Mouse (Mus musculus) liver, embryonic 12.5 days (tissue): ENCODE measurements at regions not wholly inside any gene's neighbourhood (a gene's known extent, or its start where the extent isn't known, plus 50 kb on each side); places are given as distances from the start of the nearest gene placed in this dataset.

Experiments used
- ATAC-seq: fragments of 200-750 bp; cut with Nextera tagmentation; 2 replicates; pipeline ENCODE4 v1.8.0; 2017; ENCODE audit warnings: moderate number of reproducible peaks, mild to moderate bottlenecking, moderate library complexity
- H3K27ac ChIP-seq: fragments of 300-500 bp; sonication (generic); 2 replicates; pipeline ENCODE4 v1.5.1; 2016; ENCODE audit warnings: mild to moderate bottlenecking
- H3K27me3 ChIP-seq: fragments of 300-500 bp; sonication (generic); replicated peaks from 2 replicates; pipeline ENCODE4 v1.6.1; 2016; ENCODE audit warnings: mild to moderate bottlenecking, moderate library complexity
- H3K36me3 ChIP-seq: fragments of 300-500 bp; sonication (generic); 2 replicates; pipeline ENCODE4 v1.6.1; 2016; ENCODE audit warnings: mild to moderate bottlenecking, moderate library complexity
- H3K4me1 ChIP-seq: fragments of 300-500 bp; sonication (generic); 2 replicates; pipeline ENCODE4 v1.6.1; 2016
- H3K4me2 ChIP-seq: fragments of 300-500 bp; sonication (generic); 2 replicates; pipeline ENCODE4 v1.6.1; 2016; ENCODE audit warnings: mild to moderate bottlenecking, moderate library complexity
- H3K4me3 ChIP-seq: fragments of 300-500 bp; sonication (generic); 2 replicates; pipeline ENCODE4 v1.5.1; 2016; ENCODE audit warnings: mild to moderate bottlenecking, moderate library complexity
- H3K9ac ChIP-seq: fragments of 300-500 bp; sonication (generic); 2 replicates; pipeline ENCODE4 v1.6.1; 2016; ENCODE audit warnings: mild to moderate bottlenecking, moderate library complexity
- H3K9me3 ChIP-seq: fragments of 300-500 bp; sonication (generic); replicated peaks from 2 replicates; pipeline ENCODE4 v1.6.1; 2016; ENCODE audit warnings: mild to moderate bottlenecking, moderate library complexity
- WGBS: fragments of 180-500 bp; shearing (Covaris S2); methylation state at CpG from one replicate; pipeline ENCODE4 v1.1.7; 2016; ENCODE audit not compliant: insufficient replicate concordance; 5-methylcytosine and 5-hydroxymethylcytosine counted together

DNA sequence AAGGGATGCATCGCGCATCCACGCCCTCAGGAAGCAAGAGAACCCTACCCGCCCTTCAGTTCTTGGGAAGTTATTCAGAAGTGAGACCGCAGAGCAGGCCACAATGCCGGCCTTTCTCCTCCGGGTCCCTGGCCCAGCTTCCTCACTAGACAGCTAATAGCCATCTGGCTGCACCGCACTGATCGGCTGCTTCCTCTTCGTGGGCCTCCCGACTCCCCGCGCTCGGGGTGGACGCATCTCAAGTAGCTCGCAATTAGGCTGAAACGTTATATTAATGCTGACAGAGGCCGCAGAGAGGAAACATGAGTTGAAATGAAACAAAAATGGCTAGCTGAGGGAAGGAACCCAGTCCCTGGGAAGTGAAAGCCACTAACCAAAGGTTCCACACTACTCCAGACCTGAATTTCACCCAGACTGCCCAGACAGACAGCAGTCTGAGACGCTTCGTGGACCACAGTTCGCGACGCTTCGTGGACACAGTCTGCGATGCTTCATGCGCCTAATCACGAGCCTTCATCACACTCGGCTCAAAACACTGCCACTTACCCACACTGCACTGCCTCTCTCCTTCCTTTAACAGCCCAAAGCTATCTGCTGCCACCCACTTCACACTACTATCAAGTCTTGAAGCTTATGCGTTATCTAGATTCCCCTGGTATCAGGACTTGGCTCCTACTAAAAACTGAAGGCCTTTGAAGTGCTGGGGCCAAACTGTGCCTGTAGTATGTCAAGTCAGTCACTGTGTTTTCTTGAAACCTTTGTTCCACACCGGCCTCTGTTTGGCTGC is 170.0 kb upstream of the Rpl34 start:
- H3K4me3 ChIP-seq = no peak overlapping the region
- ATAC-seq = no peak
- peak overlapping the region; percentile 23; the same call in 1 of the 2 replicates for H3K4me2 ChIP-seq
- H3K4me1 ChIP-seq = no peaks in the 10 kb centered on the region
- no peak overlapping the region for H3K9ac ChIP-seq
- no peak overlapping the region for H3K27ac ChIP-seq
- no peaks in the 10 kb centered on the region for H3K27me3 ChIP-seq
- H3K9me3 ChIP-seq = no peaks in the 10 kb centered on the region
- 41% methylated on average over 30 of the region's 30 CpGs for WGBS
- no peaks in the 10 kb centered on the region for H3K36me3 ChIP-seq

DNA sequence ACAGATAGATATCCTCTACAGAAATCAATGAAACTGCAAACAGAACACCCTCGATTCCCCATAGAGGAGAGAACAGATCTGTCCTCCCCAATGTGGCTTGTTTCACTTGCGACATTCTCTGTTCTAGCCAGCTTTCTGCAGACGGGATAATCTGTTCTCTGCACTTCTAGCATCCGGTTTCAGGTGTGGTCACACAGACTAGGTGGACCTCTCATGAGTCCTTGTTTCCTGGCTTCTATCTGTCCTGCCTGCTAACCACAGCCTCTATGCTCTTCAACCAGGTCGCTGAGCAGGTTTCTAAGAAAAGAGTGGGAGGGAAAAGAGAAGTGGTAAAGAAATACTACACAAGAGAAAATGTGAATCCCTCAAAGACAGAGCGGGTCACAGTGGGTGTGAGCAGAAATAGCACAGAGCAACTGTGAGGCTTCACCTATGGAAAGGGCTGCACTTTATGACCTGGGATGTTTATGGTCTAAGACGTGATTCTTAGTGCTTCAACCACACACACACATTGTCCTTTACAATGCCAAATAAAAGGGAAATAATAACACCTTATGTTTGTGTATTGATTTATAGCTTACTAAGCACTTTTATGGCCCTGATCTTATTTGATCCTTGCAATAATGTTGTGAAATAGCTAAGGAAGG is 164.1 kb upstream of the Rpl34 start:
- no peak overlapping the region for H3K9ac ChIP-seq
- no peak for ATAC-seq
- no peak overlapping the region for H3K4me2 ChIP-seq
- H3K9me3 ChIP-seq = no peaks in the 10 kb centered on the region
- no peaks in the 10 kb centered on the region for H3K27me3 ChIP-seq
- H3K36me3 ChIP-seq = no peaks in the 10 kb centered on the region
- no peak overlapping the region for H3K4me3 ChIP-seq
- H3K27ac ChIP-seq = no peak overlapping the region
- WGBS = 50% methylated on average over 7 of the region's 7 CpGs
- H3K4me1 ChIP-seq = no peaks in the 10 kb centered on the region

DNA sequence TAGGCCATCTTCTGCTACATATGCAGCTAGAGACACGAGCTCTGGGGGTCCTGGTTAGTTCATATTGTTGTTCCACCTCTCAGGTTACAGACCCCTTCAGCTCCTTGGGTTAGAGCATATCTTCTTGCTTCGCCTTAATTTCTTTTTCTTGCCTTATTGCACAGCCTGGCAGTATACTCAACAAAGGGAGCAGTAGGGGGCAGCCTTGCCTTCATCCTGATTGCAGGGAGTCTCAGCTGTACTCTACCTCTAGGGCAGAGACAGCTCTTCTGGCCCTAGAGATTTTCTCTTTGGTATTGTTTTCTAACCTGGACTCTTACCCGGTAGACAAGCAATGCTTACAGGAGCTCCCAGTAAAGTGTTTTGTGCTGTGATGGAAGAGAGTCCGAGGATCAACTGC is 161.1 kb upstream of the Rpl34 start:
- Histone ChIP-seq H3K36me3 (no peaks in the 10 kb centered on the region), H3K9ac (no peak overlapping the region), H3K9me3 (no peaks in the 10 kb centered on the region), H3K4me2 (no peak overlapping the region), H3K27me3 (no peaks in the 10 kb centered on the region), H3K4me1 (no peaks in the 10 kb centered on the region), H3K4me3 (no peak overlapping the region), H3K27ac (no peak overlapping the region)
- WGBS = 57% methylated on average over 4 of the region's 4 CpGs
- ATAC-seq = no peak

DNA sequence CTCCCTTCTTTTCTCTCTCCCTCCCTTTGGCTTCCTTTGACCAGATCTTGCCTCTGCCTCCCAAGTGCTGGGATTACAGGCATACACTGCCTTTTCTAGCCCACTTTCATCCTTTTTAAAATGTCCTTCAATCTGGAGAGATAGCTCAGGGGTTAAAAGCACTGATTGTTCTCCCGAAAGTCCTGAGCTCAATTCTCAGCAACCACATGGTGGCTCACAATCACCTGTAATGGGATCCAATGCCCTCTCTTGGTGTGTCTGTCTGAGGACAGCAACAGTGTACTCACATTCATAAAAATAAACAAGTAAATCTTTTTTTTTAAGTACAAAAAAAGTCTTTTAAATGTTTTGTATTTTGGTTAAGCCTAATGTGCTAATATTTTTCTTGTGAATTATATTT is 158.4 kb upstream of the Rpl34 start:
- ATAC-seq = no peak
- 81% methylated on average over 1 of the region's 1 CpGs for WGBS
- no peaks in the 10 kb centered on the region for H3K27me3 ChIP-seq
- H3K4me2 ChIP-seq = no peak overlapping the region
- no peaks in the 10 kb centered on the region for H3K9me3 ChIP-seq
- H3K4me1 ChIP-seq = no peaks in the 10 kb centered on the region
- H3K27ac ChIP-seq = no peak overlapping the region
- H3K36me3 ChIP-seq = no peaks in the 10 kb centered on the region
- no peak overlapping the region for H3K4me3 ChIP-seq
- no peak overlapping the region for H3K9ac ChIP-seq

DNA sequence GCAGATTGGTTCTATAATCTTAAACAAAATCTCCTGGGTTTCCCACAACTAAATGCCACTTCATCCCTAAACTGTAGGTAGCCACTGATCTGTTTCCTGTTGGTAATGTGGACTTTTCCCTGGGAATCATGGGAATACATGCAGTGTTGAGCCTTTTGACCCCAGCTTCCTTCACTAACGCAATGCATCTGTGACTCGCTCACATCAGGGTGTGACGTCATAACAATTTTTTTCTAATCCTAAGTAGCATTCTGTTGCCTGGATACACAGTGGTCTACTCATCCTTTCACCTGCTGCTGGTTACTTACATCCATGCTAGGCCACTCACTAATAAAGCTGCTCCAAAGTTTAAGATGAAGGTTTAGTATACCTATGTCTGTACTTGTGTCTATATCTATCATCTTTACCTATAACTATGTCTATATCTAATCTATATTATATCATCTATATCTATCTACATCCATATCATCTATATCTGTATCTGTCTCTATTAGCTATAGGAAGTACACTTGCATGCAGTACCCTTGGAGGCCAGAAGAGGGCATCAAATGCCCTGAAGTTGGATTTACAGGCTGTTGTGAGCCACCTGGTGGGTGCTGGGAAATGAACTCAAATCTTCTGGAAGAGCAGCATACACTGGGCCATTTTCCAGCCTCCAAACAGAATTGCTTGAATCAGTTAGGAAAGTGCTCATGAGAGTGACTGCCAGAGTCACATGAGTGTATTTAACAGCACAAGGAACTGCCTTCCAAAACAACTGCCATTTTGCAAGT is 157.5 kb upstream of the Rpl34 start:
- no peak overlapping the region for H3K9ac ChIP-seq
- WGBS = 72% methylated on average over 3 of the region's 3 CpGs
- ATAC-seq = no peak

DNA sequence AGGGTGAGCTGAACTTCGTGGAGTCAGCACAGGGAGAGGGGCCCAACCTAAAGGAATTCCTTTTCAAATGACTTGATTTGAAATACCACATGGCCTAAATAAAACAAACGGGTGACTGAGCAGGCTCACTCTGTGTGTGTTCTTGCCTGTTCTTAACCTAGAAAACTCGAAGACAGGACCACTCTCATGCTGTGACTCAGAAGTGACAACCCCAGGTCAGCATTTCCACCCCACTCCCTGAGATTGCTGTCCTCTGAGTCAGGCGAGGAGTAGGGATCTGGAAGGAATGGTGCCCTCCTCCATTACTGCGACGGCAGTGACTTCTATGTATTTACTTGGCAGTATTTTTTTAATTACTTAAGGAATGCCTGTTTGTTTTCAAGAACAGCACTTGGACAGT is 155.8 kb upstream of the Rpl34 start:
- H3K27ac ChIP-seq = no peak overlapping the region
- no peaks in the 10 kb centered on the region for H3K9me3 ChIP-seq
- ATAC-seq = no peak
- no peak overlapping the region for H3K9ac ChIP-seq
- no peaks in the 10 kb centered on the region for H3K4me1 ChIP-seq
- no peak overlapping the region for H3K4me2 ChIP-seq
- no peaks in the 10 kb centered on the region for H3K27me3 ChIP-seq
- 45% methylated on average over 6 of the region's 6 CpGs for WGBS
- no peak overlapping the region for H3K4me3 ChIP-seq
- H3K36me3 ChIP-seq = no peaks in the 10 kb centered on the region

More for the DNA sequence above, 157.5 kb upstream of the Rpl34 start:
- no peaks in the 10 kb centered on the region for H3K4me1 ChIP-seq
- no peaks in the 10 kb centered on the region for H3K27me3 ChIP-seq
- no peak overlapping the region for H3K27ac ChIP-seq
- no peak overlapping the region for H3K4me2 ChIP-seq
- no peaks in the 10 kb centered on the region for H3K36me3 ChIP-seq
- H3K9me3 ChIP-seq = no peaks in the 10 kb centered on the region
- H3K4me3 ChIP-seq = no peak overlapping the region

DNA sequence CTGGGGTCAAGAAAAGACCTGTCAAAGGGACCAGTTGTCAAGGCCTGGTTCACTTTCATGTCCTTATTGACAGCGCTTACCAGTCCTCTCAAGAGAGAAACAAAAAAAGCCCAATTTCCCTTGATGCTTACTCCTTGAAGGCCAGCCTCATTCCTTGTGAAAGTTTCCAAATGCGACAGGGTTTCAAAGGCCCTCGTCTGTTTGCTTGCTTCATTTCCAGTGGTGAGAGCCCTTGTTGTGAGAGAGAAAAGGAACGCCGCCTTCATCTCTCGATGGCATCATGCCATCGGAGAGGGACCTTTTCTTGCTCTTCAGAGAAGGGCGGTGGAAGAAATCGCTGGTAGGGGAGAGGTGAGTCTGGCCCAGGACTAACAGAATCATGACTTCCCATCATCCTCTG is 154.2 kb upstream of the Rpl34 start:
- no peak overlapping the region for H3K4me3 ChIP-seq
- no peak overlapping the region for H3K4me2 ChIP-seq
- no peaks in the 10 kb centered on the region for H3K27me3 ChIP-seq
- H3K9ac ChIP-seq = no peak overlapping the region
- WGBS = 73% methylated on average over 9 of the region's 9 CpGs
- ATAC-seq = no peak
- no peaks in the 10 kb centered on the region for H3K9me3 ChIP-seq
- no peak overlapping the region for H3K27ac ChIP-seq
- no peaks in the 10 kb centered on the region for H3K4me1 ChIP-seq
- no peaks in the 10 kb centered on the region for H3K36me3 ChIP-seq

DNA sequence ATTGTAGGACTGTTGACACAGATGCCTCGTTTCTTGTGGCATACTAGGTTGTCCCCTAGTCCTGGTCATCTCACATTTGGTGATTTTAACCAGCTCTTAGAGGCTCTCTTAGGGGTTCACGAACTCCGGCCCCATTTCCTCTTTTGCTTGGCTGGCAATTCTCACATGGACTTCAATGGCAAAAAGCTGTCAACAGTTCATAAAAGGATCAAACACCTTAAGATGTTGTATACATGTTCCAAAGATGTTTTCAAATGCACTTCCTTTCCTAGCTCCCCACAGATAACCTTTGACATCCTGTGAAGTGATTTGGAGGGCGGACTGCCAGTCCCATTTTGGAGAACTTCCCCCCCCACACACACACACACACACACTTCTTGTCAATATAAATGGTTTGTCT is 153.7 kb upstream of the Rpl34 start:
- Histone ChIP-seq H3K9me3 (no peaks in the 10 kb centered on the region), H3K27ac (no peak overlapping the region), H3K4me2 (no peak overlapping the region), H3K36me3 (no peaks in the 10 kb centered on the region), H3K9ac (no peak overlapping the region), H3K4me3 (no peak overlapping the region), H3K27me3 (no peaks in the 10 kb centered on the region), H3K4me1 (no peaks in the 10 kb centered on the region)
- no peak for ATAC-seq
- WGBS = 41% methylated on average over 4 of the region's 4 CpGs

DNA sequence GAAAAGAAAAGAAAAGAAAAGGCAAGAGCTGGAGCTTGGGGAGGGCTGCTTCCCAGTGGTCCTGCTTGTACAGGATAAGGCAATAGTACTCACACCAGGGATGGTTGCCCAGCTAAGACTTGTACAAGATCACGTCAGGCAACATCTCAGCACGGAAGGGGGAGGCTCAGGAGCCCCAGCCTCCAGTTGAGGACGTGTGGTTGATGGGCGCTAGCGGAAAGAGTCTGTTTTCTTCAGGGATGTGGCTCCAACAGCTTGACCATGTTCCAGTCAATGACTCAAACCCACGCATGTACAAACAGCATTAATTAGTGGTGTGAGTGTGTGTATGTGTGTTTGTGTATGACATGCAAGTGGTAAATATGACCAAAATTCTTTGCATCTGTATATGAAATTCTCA is 153.1 kb upstream of the Rpl34 start:
- Histone ChIP-seq H3K27me3 (no peaks in the 10 kb centered on the region), H3K4me2 (no peak overlapping the region), H3K36me3 (no peaks in the 10 kb centered on the region), H3K4me1 (no peaks in the 10 kb centered on the region), H3K9me3 (no peaks in the 10 kb centered on the region), H3K9ac (no peak overlapping the region), H3K27ac (no peak overlapping the region), H3K4me3 (no peak overlapping the region)
- ATAC-seq = no peak
- WGBS = 72% methylated on average over 6 of the region's 6 CpGs

DNA sequence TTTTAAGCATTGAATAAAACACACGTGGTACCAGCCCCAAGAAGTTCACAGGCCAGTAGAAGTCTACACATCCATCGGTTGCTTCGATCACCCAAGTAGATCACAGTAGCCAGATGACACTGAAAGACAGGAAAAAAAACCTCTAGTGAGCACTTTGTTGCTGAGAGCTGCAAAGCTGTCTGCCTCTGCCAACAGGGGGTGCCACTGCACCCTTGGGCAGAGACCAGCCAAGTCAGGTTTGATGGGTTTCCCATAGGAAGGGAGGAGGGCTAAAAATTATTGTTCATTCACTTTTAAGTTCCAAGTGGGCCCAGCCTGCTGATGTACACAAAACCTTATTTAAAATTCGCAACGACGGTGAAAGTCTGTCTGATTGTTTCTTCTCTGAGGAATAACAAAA is 150.3 kb upstream of the Rpl34 start:
- ATAC-seq = no peak

DNA sequence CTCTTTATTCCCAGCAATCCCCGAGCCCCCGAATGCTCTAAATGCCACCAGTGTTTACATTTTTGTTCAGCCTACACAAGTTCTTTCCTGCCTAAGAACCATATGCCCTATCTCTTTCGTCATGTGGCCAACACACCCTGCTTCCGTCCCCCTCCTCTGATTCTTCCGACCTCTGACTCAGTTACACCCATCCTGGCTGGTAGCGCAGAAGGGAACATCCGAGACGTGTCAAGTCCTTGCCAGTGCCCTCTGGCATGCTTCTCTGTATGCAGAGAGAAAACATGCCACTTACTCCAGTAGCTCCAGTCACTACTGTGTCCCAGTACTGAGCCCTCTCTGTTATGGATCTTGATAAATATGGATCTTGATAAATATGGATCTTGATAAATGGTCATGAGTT is 149.3 kb upstream of the Rpl34 start:
- no peaks in the 10 kb centered on the region for H3K27me3 ChIP-seq
- H3K9ac ChIP-seq = no peak overlapping the region
- no peaks in the 10 kb centered on the region for H3K36me3 ChIP-seq
- 44% methylated on average over 8 of the region's 8 CpGs for WGBS
- no peak overlapping the region for H3K4me2 ChIP-seq
- no peak for ATAC-seq
- no peak overlapping the region for H3K27ac ChIP-seq
- H3K4me1 ChIP-seq = no peaks in the 10 kb centered on the region
- H3K4me3 ChIP-seq = no peak overlapping the region
- no peaks in the 10 kb centered on the region for H3K9me3 ChIP-seq

More for the DNA sequence above, 150.3 kb upstream of the Rpl34 start:
- Histone ChIP-seq H3K4me1 (no peaks in the 10 kb centered on the region), H3K9ac (no peak overlapping the region), H3K27ac (no peak overlapping the region), H3K4me2 (no peak overlapping the region), H3K4me3 (no peak overlapping the region), H3K36me3 (no peaks in the 10 kb centered on the region), H3K27me3 (no peaks in the 10 kb centered on the region), H3K9me3 (no peaks in the 10 kb centered on the region)
- WGBS = 72% methylated on average over 6 of the region's 6 CpGs

DNA sequence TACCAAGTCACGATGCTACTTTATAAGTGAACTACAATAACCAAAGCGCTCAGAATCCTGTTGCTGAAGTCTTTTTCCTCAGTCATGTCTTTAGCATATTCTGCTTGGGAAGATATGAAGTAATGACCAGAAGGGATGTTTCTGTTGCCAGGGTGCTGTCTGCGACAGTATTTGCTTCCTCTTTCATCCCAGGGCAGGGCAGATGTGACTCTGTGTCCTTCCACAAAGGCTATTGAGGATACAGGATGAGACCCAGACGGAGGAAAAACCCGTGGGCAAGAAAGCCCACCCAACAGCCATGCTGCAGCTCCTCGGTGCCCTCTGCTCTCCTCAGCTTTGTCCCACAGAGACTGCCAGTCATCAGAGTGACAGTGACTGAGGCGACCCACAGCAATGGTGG is 148.6 kb upstream of the Rpl34 start:
- H3K9me3 ChIP-seq = no peaks in the 10 kb centered on the region
- H3K4me2 ChIP-seq = no peak overlapping the region
- H3K27ac ChIP-seq = no peak overlapping the region
- H3K27me3 ChIP-seq = no peaks in the 10 kb centered on the region
- 60% methylated on average over 7 of the region's 7 CpGs for WGBS
- no peak for ATAC-seq
- no peak overlapping the region for H3K9ac ChIP-seq
- no peaks in the 10 kb centered on the region for H3K4me1 ChIP-seq
- no peaks in the 10 kb centered on the region for H3K36me3 ChIP-seq
- no peak overlapping the region for H3K4me3 ChIP-seq
